ENCODE assay signal across 15 mouse cellular contexts in the genomic region with DNA sequence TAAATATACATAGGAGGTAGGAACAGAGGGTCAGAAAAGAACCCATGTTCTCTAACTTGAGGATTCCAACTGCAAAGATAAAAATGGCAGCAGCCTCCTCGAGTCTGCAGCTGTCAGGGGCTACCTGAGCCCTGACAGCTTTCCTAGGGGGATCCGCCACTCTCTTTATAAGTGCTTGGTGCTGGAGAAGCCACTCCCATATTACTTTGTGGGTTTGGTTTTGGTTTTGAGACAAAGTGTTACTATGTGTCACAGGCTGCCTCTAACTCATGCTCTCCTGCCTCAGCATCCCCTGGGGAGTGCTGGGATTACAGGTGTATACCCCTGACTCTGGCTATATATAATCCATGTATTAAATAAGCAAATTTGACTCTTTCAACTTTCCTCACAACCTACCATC. TPM values are rescaled to one million over a fixed set of nuclear protein-coding genes. Genes with fewer than 3 reads are reported as not detected.
DNase-seq lines count a peak whose midpoint lies in the region; ATAC-seq and TF ChIP-seq lines count a peak whose summit lies in the region.
"Had no signal": no experiment of that assay in that cellular context is flagged by ENCODE, and none has a peak within 500 bp of the region (broad histone marks: within the 10 kb centered on the region; RNA-seq: fewer than 3 reads in every experiment).

No protein-coding gene starts in this region.

- in situ Hi-C loops in CH12.LX (cut with MboI; ENCODE audit: low pct_ligation_motif_present, low pct_unique_long_range_greater_than_20kb, low sequenced_read_pairs) = no loop called here

- peak; percentile 34 for DNase-seq in CH12.LX (ENCODE audit: extremely low read depth)
- DNase-seq in lung, postnatal 0 days (ENCODE audit: low spot score) = no peak
- DNase-seq in spleen, postnatal 4 days (ENCODE audit: low spot score in 2 of 2) = no peak
- DNase-seq: adrenal gland, postnatal 36 days; cerebellum, postnatal 36 days; forebrain, postnatal 0 days; gastrocnemius, postnatal 14 days; heart, postnatal 4 days; left cerebral cortex, postnatal 4 days; lung, postnatal 10 days had no signal

- no peak for ATAC-seq in hindbrain, embryonic 15.5 days (ENCODE audit: low FRiP score, low read depth)
- no peak for ATAC-seq in hindbrain, embryonic 16.5 days
- ATAC-seq in erythroblast, adult 5-6 weeks (replicated peaks; ENCODE audit: low FRiP score, poor library complexity, severe bottlenecking) = peak; percentile 51
- ATAC-seq in megakaryocyte-erythroid progenitor cell, adult 5-6 weeks (replicated peaks; ENCODE audit: low FRiP score, low TSS enrichment, poor library complexity, severe bottlenecking) = peak; percentile 32; the same call in 1 of the 2 replicates
- no peak for ATAC-seq in lung, postnatal 0 days
- ATAC-seq: forebrain, postnatal 0 days had no signal

- TF ChIP-seq POLR2A in CH12.LX (IDR thresholded peaks at IDR 0.05; ENCODE audit: low read depth, low read length) = no peak

- no peak for TF ChIP-seq CTCF in CH12.LX (conservative IDR thresholded peaks at IDR 0.05 in 1 of 2, IDR thresholded peaks at IDR 0.05 in 1 of 2; ENCODE audit: low read depth in 2 of 2, low read length in 2 of 2)
- no peak for TF ChIP-seq CTCF in lung, postnatal 0 days (IDR thresholded peaks at IDR 0.05)

- H3K4me3 ChIP-seq in hindbrain, embryonic 15.5 days = no peak overlapping the region
- no peak overlapping the region for H3K4me3 ChIP-seq in hindbrain, embryonic 16.5 days (ENCODE audit: low read length)
- H3K4me3 ChIP-seq in CH12.LX (replicated peaks in 1 of 3; ENCODE audit: low read depth in 2 of 3, low read length in 2 of 3, poor library complexity in 1 of 3) = peak overlapping the region in 1 of 3 experiments; percentile 2
- no peak overlapping the region for H3K4me3 ChIP-seq in lung, postnatal 0 days (ENCODE audit: low read depth, low read length)
- H3K4me3 ChIP-seq: embryonic facial prominence, embryonic 15.5 days had no signal

- no peaks in the 10 kb centered on the region for H3K27me3 ChIP-seq in hindbrain, embryonic 15.5 days
- H3K27me3 ChIP-seq in hindbrain, embryonic 16.5 days (replicated peaks; ENCODE audit: control insufficient read depth, insufficient read depth, low read length) = no peaks in the 10 kb centered on the region
- H3K27me3 ChIP-seq in CH12.LX (replicated peaks) = no peaks in the 10 kb centered on the region
- H3K27me3 ChIP-seq in lung, postnatal 0 days (replicated peaks; ENCODE audit: insufficient read depth, low read length) = no peaks in the 10 kb centered on the region
- H3K27me3 ChIP-seq: embryonic facial prominence, embryonic 15.5 days had no signal

- 0 out of 2 replicates have a peak overlapping the region, but pooled peaks have one; percentile 14 for H3K27ac ChIP-seq in hindbrain, embryonic 15.5 days (replicated peaks)
- H3K27ac ChIP-seq in hindbrain, embryonic 16.5 days (ENCODE audit: low read depth, low read length) = no peak overlapping the region
- no peak overlapping the region for H3K27ac ChIP-seq in CH12.LX (ENCODE audit: insufficient read depth, low read depth)
- no peak overlapping the region for H3K27ac ChIP-seq in lung, postnatal 0 days (ENCODE audit: low read length)
- H3K27ac ChIP-seq: embryonic facial prominence, embryonic 15.5 days had no signal

- H3K9me3 ChIP-seq in hindbrain, embryonic 15.5 days = no peaks in the 10 kb centered on the region
- no peaks in the 10 kb centered on the region for H3K9me3 ChIP-seq in hindbrain, embryonic 16.5 days (ENCODE audit: control insufficient read depth, low read length)
- peaks cover 3% of the 10 kb centered on the region for H3K9me3 ChIP-seq in CH12.LX (replicated peaks; ENCODE audit: low read length)
- H3K9me3 ChIP-seq in lung, postnatal 0 days (ENCODE audit: low read length) = no peaks in the 10 kb centered on the region
- H3K9me3 ChIP-seq: embryonic facial prominence, embryonic 15.5 days had no signal

- TF ChIP-seq EP300 in CH12.LX (IDR thresholded peaks at IDR 0.05; ENCODE audit: low read length) = no peak
- no peak for TF ChIP-seq EP300 in lung, postnatal 0 days (IDR thresholded peaks at IDR 0.05)

- H3K4me2 ChIP-seq in hindbrain, embryonic 15.5 days = no peak overlapping the region
- no peak overlapping the region for H3K4me2 ChIP-seq in hindbrain, embryonic 16.5 days (ENCODE audit: low read length)
- no peak overlapping the region for H3K4me2 ChIP-seq in CH12.LX (ENCODE audit: insufficient read depth, low read depth, poor library complexity, severe bottlenecking)
- no peak overlapping the region for H3K4me2 ChIP-seq in lung, postnatal 0 days (replicated peaks; ENCODE audit: low read depth, low read length)
- H3K4me2 ChIP-seq: embryonic facial prominence, embryonic 15.5 days had no signal

- dilution Hi-C loops in CH12.LX (cut with MboI; ENCODE audit: extremely low pct_ligation_motif_present, extremely low pct_unique_long_range_greater_than_20kb, low sequenced_read_pairs) = no loop called here

- no peak overlapping the region for H3K9ac ChIP-seq in hindbrain, embryonic 15.5 days
- H3K9ac ChIP-seq in hindbrain, embryonic 16.5 days (ENCODE audit: low read depth, low read length) = no peak overlapping the region
- no peak overlapping the region for H3K9ac ChIP-seq in CH12.LX (ENCODE audit: insufficient read depth, low read depth)
- H3K9ac ChIP-seq in lung, postnatal 0 days (replicated peaks; ENCODE audit: low read depth) = no peak overlapping the region
- H3K9ac ChIP-seq: embryonic facial prominence, embryonic 15.5 days; forebrain, postnatal 0 days had no signal

- no peaks in the 10 kb centered on the region for H3K79me2 ChIP-seq in CH12.LX (replicated peaks; ENCODE audit: control insufficient read depth, extremely low read depth, insufficient read depth, poor library complexity, severe bottlenecking)

- no peak for TF ChIP-seq RAD21 in CH12.LX (IDR thresholded peaks at IDR 0.05; ENCODE audit: low read depth, low read length)

- 75% methylated on average over 2 of the region's 2 CpGs for WGBS in hindbrain, embryonic 15.5 days
- WGBS in hindbrain, embryonic 16.5 days = 78% methylated on average over 2 of the region's 2 CpGs
- WGBS in lung, postnatal 0 days = 76% methylated on average over 2 of the region's 2 CpGs

- peaks cover 51% of the 10 kb centered on the region for H3K4me1 ChIP-seq in hindbrain, embryonic 15.5 days (replicated peaks)
- H3K4me1 ChIP-seq in hindbrain, embryonic 16.5 days (ENCODE audit: control insufficient read depth, insufficient read depth, low read depth, low read length) = peaks cover 19% of the 10 kb centered on the region
- peaks cover 5 to 54% of the 10 kb centered on the region in 2 experiments; a peak in 3 of 4 replicates for H3K4me1 ChIP-seq in CH12.LX (ENCODE audit: control insufficient read depth in 1 of 2, insufficient read depth in 2 of 2)
- H3K4me1 ChIP-seq in lung, postnatal 0 days (ENCODE audit: insufficient read depth, low read depth, low read length) = no peaks in the 10 kb centered on the region

- H3K36me3 ChIP-seq in hindbrain, embryonic 15.5 days = no peaks in the 10 kb centered on the region
- H3K36me3 ChIP-seq in hindbrain, embryonic 16.5 days (ENCODE audit: control insufficient read depth, insufficient read depth, low read length) = no peaks in the 10 kb centered on the region
- peaks cover 0 to 10% of the 10 kb centered on the region in 2 experiments for H3K36me3 ChIP-seq in CH12.LX (replicated peaks in 1 of 2; ENCODE audit: control insufficient read depth in 1 of 2, insufficient read depth in 1 of 2, low read length in 1 of 2)
- no peaks in the 10 kb centered on the region for H3K36me3 ChIP-seq in lung, postnatal 0 days (ENCODE audit: insufficient read depth, low read length)

TF ChIP-seq in CH12.LX, 34 proteins besides CTCF, POLR2A, EP300 and RAD21 (continues in another document):
- TF ChIP-seq JUN (IDR thresholded peaks at IDR 0.05; ENCODE audit: insufficient read depth, low read depth, low read length) = no peak

RNA-seq across cellular contexts. Expression of a gene that starts 38.1 kb away (rescaled TPM):
- 102 and 106 TPM in 2 replicates for polyA plus RNA-seq in hindbrain, embryonic 15.5 days (2015; fragmentation: Nextera tagmentation; extraction: Ambion mirVana)
- polyA plus RNA-seq in hindbrain, embryonic 16.5 days (2015; fragmentation: Nextera tagmentation; extraction: Ambion mirVana) = 65.7 and 69.1 TPM in 2 replicates
- total RNA-seq in CH12.LX (2012; rRNA removed) (9.3 and 10.7 TPM in 2 replicates), CH12.LX (2014; rRNA removed) (9.5 and 11.6 TPM in 2 replicates)
- 21.2 and 25.3 TPM in 2 replicates for polyA plus RNA-seq in CH12.LX (2012; ENCODE audit: insufficient read length, low read depth)
- total RNA-seq in erythroblast, adult 5-6 weeks (2015; ENCODE audit: low replicate concordance) = 5.8 and 35.1 TPM in 2 replicates
- total RNA-seq in erythroblast, adult 5-6 weeks (2017; ENCODE audit: low replicate concordance) = 7.1 and 14.6 TPM in 2 replicates
- total RNA-seq in megakaryocyte-erythroid progenitor cell, adult 5-6 weeks (2014; fragmentation: Nextera tagmentation) = 54.1 and 55.3 TPM in 2 replicates
- 21.4 and 25.9 TPM in 2 replicates for total RNA-seq in megakaryocyte-erythroid progenitor cell, adult 5-6 weeks (2017)
- 24.5 and 31.6 TPM in 2 replicates for polyA plus RNA-seq in lung, postnatal 0 days (2015; fragmentation: Nextera tagmentation; extraction: Ambion mirVana)

RNA-seq across cellular contexts. Expression of a gene that starts 52.1 kb away (rescaled TPM):
- polyA plus RNA-seq in hindbrain, embryonic 15.5 days (2015; fragmentation: Nextera tagmentation; extraction: Ambion mirVana) = 7.3 and 8.1 TPM in 2 replicates
- polyA plus RNA-seq in hindbrain, embryonic 16.5 days (2015; fragmentation: Nextera tagmentation; extraction: Ambion mirVana) = 7.6 and 9.3 TPM in 2 replicates
- total RNA-seq in CH12.LX (2012; rRNA removed) (5.6 and 6.2 TPM in 2 replicates), CH12.LX (2014; rRNA removed) (6.8 and 8.1 TPM in 2 replicates)
- polyA plus RNA-seq in CH12.LX (2012; ENCODE audit: insufficient read length, low read depth) = 15.6 TPM in 2 replicates
- 1.7 and 3.1 TPM in 2 replicates for total RNA-seq in erythroblast, adult 5-6 weeks (2015; ENCODE audit: low replicate concordance)
- total RNA-seq in erythroblast, adult 5-6 weeks (2017; ENCODE audit: low replicate concordance) = 2.0 and 3.3 TPM in 2 replicates
- 14.4 and 16.0 TPM in 2 replicates for total RNA-seq in megakaryocyte-erythroid progenitor cell, adult 5-6 weeks (2014; fragmentation: Nextera tagmentation)
- 11.9 and 14.1 TPM in 2 replicates for total RNA-seq in megakaryocyte-erythroid progenitor cell, adult 5-6 weeks (2017)
- 2.3 and 2.9 TPM in 2 replicates for polyA plus RNA-seq in lung, postnatal 0 days (2015; fragmentation: Nextera tagmentation; extraction: Ambion mirVana)

RNA-seq across cellular contexts. Expression of a gene that starts 56.2 kb away (rescaled TPM):
- polyA plus RNA-seq in hindbrain, embryonic 15.5 days (2015; fragmentation: Nextera tagmentation; extraction: Ambion mirVana) = 0.91 and 1.2 TPM in 2 replicates
- polyA plus RNA-seq in hindbrain, embryonic 16.5 days (2015; fragmentation: Nextera tagmentation; extraction: Ambion mirVana) = 1.3 and 1.5 TPM in 2 replicates
- total RNA-seq in CH12.LX (2012; rRNA removed) (0.08 TPM in 1 of 2 replicates, not detected in the other), CH12.LX (2014; rRNA removed) (not detected in 2 replicates)
- polyA plus RNA-seq in CH12.LX (2012; ENCODE audit: insufficient read length, low read depth) = not detected in 2 replicates
- total RNA-seq in erythroblast, adult 5-6 weeks (2015; ENCODE audit: low replicate concordance) = not detected in 2 replicates
- total RNA-seq in erythroblast, adult 5-6 weeks (2017; ENCODE audit: low replicate concordance) = 0.42 TPM in 1 of 2 replicates, not detected in the other
- total RNA-seq in megakaryocyte-erythroid progenitor cell, adult 5-6 weeks (2014; fragmentation: Nextera tagmentation) = 0.15 and 1.1 TPM in 2 replicates
- total RNA-seq in megakaryocyte-erythroid progenitor cell, adult 5-6 weeks (2017) = 0.09 and 0.15 TPM in 2 replicates
- polyA plus RNA-seq in lung, postnatal 0 days (2015; fragmentation: Nextera tagmentation; extraction: Ambion mirVana) = 1.6 and 1.7 TPM in 2 replicates

Comparison
In these comparisons a context has a peak if more than half of its experiments do, and no peak if none do; other contexts are left out.
1. ATAC-seq: peak in erythroblast, adult 5-6 weeks (single experiment) and megakaryocyte-erythroid progenitor cell, adult 5-6 weeks (single experiment); none in hindbrain, embryonic 15.5 days (single experiment), hindbrain, embryonic 16.5 days (single experiment) and lung, postnatal 0 days (single experiment).